8 mouse cellular contexts compared by ENCODE assay signal in the genomic region with DNA sequence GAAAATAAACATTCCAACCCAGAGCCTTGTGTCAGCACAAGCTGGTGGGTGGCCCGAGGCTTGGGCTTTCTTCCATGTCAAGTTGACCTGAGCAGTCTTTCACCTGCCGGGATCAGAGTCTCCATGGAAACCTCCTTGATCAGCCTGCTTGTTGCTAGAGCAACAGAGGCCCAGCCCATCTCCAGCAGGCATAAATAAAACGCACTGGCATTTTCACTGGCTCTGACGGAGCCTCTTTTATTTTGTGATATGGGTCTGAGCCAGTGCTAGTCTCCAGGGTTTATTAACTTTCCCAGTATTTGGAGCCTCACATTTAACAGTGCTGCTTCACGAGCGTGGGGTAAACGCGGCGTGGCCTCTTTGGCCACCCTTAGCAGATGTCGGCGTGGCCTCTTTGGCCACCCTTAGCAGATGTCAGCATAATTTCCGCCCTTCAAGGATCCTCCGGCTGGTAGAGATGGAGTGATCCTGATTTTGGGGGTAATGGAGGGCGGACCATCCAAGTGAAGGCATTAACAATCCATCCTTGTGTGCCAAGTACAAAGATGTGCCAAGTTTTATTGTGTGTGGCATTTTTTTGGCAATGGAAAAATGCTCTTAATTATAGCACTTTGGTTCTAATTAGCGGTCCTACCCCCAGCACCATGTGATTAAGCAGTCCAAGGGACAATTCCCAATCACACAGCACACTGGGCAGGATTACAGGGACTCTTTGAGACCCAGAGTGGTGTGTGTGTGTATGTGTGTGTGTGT. TPM values are rescaled to one million over a fixed set of nuclear protein-coding genes. Genes with fewer than 3 reads are reported as not detected.
DNase-seq lines count a peak whose midpoint lies in the region; ATAC-seq and TF ChIP-seq lines count a peak whose summit lies in the region.

No protein-coding gene starts in this region.

- no peak overlapping the region for H3K9ac ChIP-seq in forebrain, embryonic 12.5 days

- WGBS in forebrain, embryonic 12.5 days = 15% methylated on average over 15 of the region's 15 CpGs
- 8% methylated on average over 15 of the region's 15 CpGs for WGBS in olfactory bulb, adult 2 months

- H3K27ac ChIP-seq in forebrain, embryonic 12.5 days = peak overlapping the region; percentile 96
- H3K27ac ChIP-seq in olfactory bulb, adult 2 months (ENCODE audit: insufficient read depth, low read depth, low read length) = peak overlapping the region; percentile 95

- H3K4me3 ChIP-seq in forebrain, embryonic 12.5 days (replicated peaks) = peak overlapping the region; percentile 12; the same call in 1 of the 2 replicates
- peak overlapping the region; percentile 17; the same call in 1 of the 2 replicates for H3K4me3 ChIP-seq in olfactory bulb, adult 2 months (ENCODE audit: insufficient read depth, low read depth, low read length)

- intact Hi-C loops in left cerebral cortex, postnatal 4 days (cut with DNase I) = no loop called here

- no peaks in the 10 kb centered on the region for H3K9me3 ChIP-seq in forebrain, embryonic 12.5 days

- peak; percentile 82 for ATAC-seq in cerebellum, adult (ENCODE audit: insufficient number of reproducible peaks, low FRiP score, low TSS enrichment)
- peak; percentile 91 for ATAC-seq in forebrain, embryonic 12.5 days (ENCODE audit: low FRiP score)

- no peak for TF ChIP-seq POLR2A in olfactory bulb, adult 2 months (IDR thresholded peaks at IDR 0.05; ENCODE audit: insufficient read depth, low read depth, low read length)

- H3K36me3 ChIP-seq in forebrain, embryonic 12.5 days (replicated peaks) = no peaks in the 10 kb centered on the region

- peak; percentile 94 for DNase-seq in Muller cell, postnatal 12 days (ENCODE audit: inconsistent ontology term)
- DNase-seq in kidney, adult 9 months = peak; percentile 83
- peak; percentile 90 for DNase-seq in left cerebral cortex, postnatal 4 days
- no peak for DNase-seq in natural killer cell, adult 2 months (ENCODE audit: low spot score in 2 of 2)
- no peak for DNase-seq in gastrocnemius, adult 18-20 months (ENCODE audit: low spot score)

- H3K4me2 ChIP-seq in forebrain, embryonic 12.5 days = peak overlapping the region; percentile 47

- H3K27me3 ChIP-seq in forebrain, embryonic 12.5 days = no peaks in the 10 kb centered on the region

- H3K4me1 ChIP-seq in forebrain, embryonic 12.5 days = peaks cover 52% of the 10 kb centered on the region
- H3K4me1 ChIP-seq in olfactory bulb, adult 2 months (ENCODE audit: control insufficient read depth, insufficient read depth, low read length) = peaks cover 59% of the 10 kb centered on the region

- TF ChIP-seq CTCF in olfactory bulb, adult 2 months (IDR thresholded peaks at IDR 0.05; ENCODE audit: insufficient read depth, low read depth, low read length) = no peak

RNA-seq across cellular contexts. Expression of a gene that starts 39.2 kb away (rescaled TPM):
- polyA plus RNA-seq in forebrain, embryonic 12.5 days (2016; fragmentation: Nextera tagmentation; extraction: Ambion mirVana) = 110 and 111 TPM in 2 replicates
- total RNA-seq in left cerebral cortex, postnatal 4 days (2021) = 10 to 100 TPM; 64.4 to 67.5 TPM
- not detected in 2 replicates for polyA plus RNA-seq in olfactory bulb, adult 2 months (2012; ENCODE audit: insufficient read depth, insufficient read length, low replicate concordance, missing spikeins)
- 10 to 100 TPM; 16.4 to 16.5 TPM for total RNA-seq in gastrocnemius, adult 18-20 months (2021)

Comparison
In these comparisons a context has a peak if more than half of its experiments do, and no peak if none do; other contexts are left out.
1. DNase-seq: peak in Muller cell, postnatal 12 days (single experiment), kidney, adult 9 months (single experiment) and left cerebral cortex, postnatal 4 days (single experiment); none in natural killer cell, adult 2 months (0 of 2) and gastrocnemius, adult 18-20 months (single experiment).